Mouse (Mus musculus) cerebellum, adult 2 months (tissue): Measurements from ENCODE around the gene Eml6.

Experiments
- CTCF ChIP-seq: fragments of 200-500 bp; IDR thresholded peaks from 2 replicates; pipeline ENCODE4 v1.5.1; 2011; ENCODE audit warnings: low read depth, mild to moderate bottlenecking, control low read depth, low read length, moderate library complexity, borderline replicate concordance; ENCODE audit not compliant: insufficient read depth
- POLR2A ChIP-seq: fragments of 200-500 bp; IDR thresholded peaks from 2 replicates; pipeline ENCODE4 v1.6.1; 2011; ENCODE audit warnings: low read length, control low read depth, borderline replicate concordance; ENCODE audit not compliant: insufficient read depth

GRCm38 (mm10) chr11:29719597-29719996, 306.2 kb downstream of the Eml6 start:
- TF ChIP-seq CTCF (no peak), POLR2A (no peak)
